In genomic region chr7:45020225-45020624, GRCm38 (mm10) we compare ENCODE assay signal across 12 mouse cellular contexts.
"Had no signal": no experiment of that assay in that cellular context is flagged by ENCODE, and none has a peak within 500 bp of the region (broad histone marks: within the 10 kb centered on the region; RNA-seq: fewer than 3 reads in every experiment).

No protein-coding gene starts in this region.

- H3K9me3 ChIP-seq: limb, embryonic 12.5 days; midbrain, embryonic 15.5 days; neural tube, embryonic 13.5 days had no signal

- H3K4me3 ChIP-seq: limb, embryonic 12.5 days; midbrain, embryonic 15.5 days; neural tube, embryonic 13.5 days had no signal

- H3K27ac ChIP-seq: kidney, postnatal 0 days; limb, embryonic 12.5 days; liver, embryonic 14.5 days; midbrain, embryonic 15.5 days; neural tube, embryonic 13.5 days had no signal

- DNase-seq: kidney, adult 2 months; kidney, postnatal 36 days; layer of hippocampus, adult 9-11 months; layer of hippocampus, postnatal 36 days; lung, adult 18-20 months; retina, postnatal 1 day; thymus, postnatal 4 days had no signal

- H3K9ac ChIP-seq: limb, embryonic 12.5 days; liver, embryonic 14.5 days; midbrain, embryonic 15.5 days; neural tube, embryonic 13.5 days had no signal

- H3K36me3 ChIP-seq: limb, embryonic 12.5 days; midbrain, embryonic 15.5 days; neural tube, embryonic 13.5 days had no signal

- H3K4me2 ChIP-seq: midbrain, embryonic 15.5 days had no signal

- ATAC-seq: midbrain, embryonic 15.5 days had no signal

- H3K27me3 ChIP-seq: midbrain, embryonic 15.5 days; neural tube, embryonic 13.5 days had no signal
